Mouse (Mus musculus): Measurements from ENCODE around the gene Cd209f. TPM values are rescaled to one million over a fixed set of nuclear protein-coding genes. Genes with fewer than 3 reads are reported as not detected.
"Not testable (repeated sequence)": the region's sequence is repeated elsewhere in the genome, so short reads cannot be mapped to it uniquely, and the experiment has no call there.

Gene Cd209f
- polyA plus RNA-seq (2016; fragmentation: Nextera tagmentation; extraction: Ambion mirVana), result not detected in 2 replicates

DNA sequence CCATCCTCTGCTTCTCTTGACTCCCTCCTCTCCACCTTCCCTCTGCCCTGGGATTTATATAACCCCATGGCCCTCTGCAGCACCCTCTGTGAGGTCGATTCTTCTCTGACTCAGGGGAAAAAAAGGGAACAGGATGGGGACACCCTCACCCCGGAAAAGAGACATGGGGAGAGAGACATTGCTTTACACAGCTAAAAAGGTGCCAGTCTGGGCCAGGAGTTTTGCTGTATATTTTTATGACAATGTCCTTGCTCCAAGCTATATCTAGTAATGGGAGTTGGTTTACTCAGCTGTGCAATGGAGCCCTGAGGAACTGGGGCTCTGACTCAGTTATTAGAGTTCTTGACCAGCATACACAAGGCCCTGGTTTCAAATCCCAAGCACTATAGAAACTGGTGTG, at the start of gene Cd209f:
TSS of gene Cd209f (minus strand) at position 101 of the 400 bp plus-strand sequence.
- H3K27ac ChIP-seq (ENCODE audit: poor library complexity, severe bottlenecking); ATAC-seq (ENCODE audit: insufficient number of reproducible peaks, low FRiP score); H3K9ac ChIP-seq; H3K4me1 ChIP-seq (replicated peaks); H3K4me3 ChIP-seq; H3K36me3 ChIP-seq; H3K27me3 ChIP-seq (replicated peaks); H3K4me2 ChIP-seq; H3K9me3 ChIP-seq (replicated peaks): not testable (repeated sequence)
- 47% methylated on average over 2 of the region's 2 CpGs for WGBS

DNA sequence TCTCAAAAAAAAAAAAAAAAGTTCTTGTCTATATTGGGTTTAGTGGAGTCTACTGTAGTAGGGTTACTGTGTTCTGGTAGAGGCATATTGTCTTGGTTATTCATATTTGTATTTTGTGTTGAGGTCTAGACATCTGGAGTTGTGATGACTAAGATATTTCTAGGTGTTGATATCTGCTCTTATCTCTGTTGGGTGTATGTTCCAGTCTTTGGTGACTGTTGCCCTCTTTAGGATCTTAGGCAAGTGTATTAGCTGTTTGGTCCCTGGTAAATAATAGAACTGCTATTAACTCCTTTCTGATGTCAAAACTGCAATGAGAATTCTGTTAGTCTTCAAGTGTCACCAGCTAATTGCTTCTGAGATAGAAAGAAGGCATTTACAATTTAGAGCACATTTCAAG, 49.2 kb upstream of the Cd209f start:
- H3K4me2 ChIP-seq, result no peak overlapping the region
- no peak overlapping the region for H3K27ac ChIP-seq (ENCODE audit: poor library complexity, severe bottlenecking)
- no peak for ATAC-seq (ENCODE audit: insufficient number of reproducible peaks, low FRiP score)
- peaks cover 5% of the 10 kb centered on the region for H3K9me3 ChIP-seq (replicated peaks)
- no peak overlapping the region for H3K9ac ChIP-seq
- H3K27me3 ChIP-seq (replicated peaks), result no peaks in the 10 kb centered on the region
- no peaks in the 10 kb centered on the region for H3K4me1 ChIP-seq (replicated peaks)
- H3K4me3 ChIP-seq, result no peak overlapping the region
- no peaks in the 10 kb centered on the region for H3K36me3 ChIP-seq

DNA sequence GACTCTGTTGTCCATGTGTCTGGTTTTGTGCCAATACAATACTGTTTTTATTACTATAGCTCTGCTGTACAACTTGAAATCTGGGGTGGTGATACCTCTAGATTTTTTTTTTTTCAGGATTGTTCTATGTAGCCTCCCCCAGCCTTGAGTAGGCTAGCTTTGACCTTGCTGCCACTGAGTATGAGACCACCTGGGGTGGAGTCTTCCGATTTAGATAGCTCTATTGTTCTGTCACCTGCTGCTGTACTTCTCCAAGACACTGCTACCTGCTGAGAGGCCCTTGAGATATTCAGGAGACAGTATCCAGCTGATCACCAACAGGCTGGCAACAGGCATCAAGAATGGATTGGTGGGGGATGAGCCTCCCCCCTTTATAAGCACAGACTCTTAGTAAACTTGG, 41.6 kb upstream of the Cd209f start:
- Histone ChIP-seq H3K4me2 (no peak overlapping the region), H3K9ac (no peak overlapping the region), H3K36me3 (no peaks in the 10 kb centered on the region), H3K4me3 (no peak overlapping the region), H3K27ac (ENCODE audit: poor library complexity, severe bottlenecking) (no peak overlapping the region), H3K4me1 (replicated peaks) (no peaks in the 10 kb centered on the region), H3K9me3 (replicated peaks) (peaks cover 8% of the 10 kb centered on the region), H3K27me3 (replicated peaks) (no peaks in the 10 kb centered on the region)
- 22% methylated on average over 1 of the region's 1 CpGs for WGBS
- no peak for ATAC-seq (ENCODE audit: insufficient number of reproducible peaks, low FRiP score)

GRCm38 (mm10) chr8:4141721-4142120, 36.1 kb upstream of the Cd209f start:
- H3K9ac ChIP-seq, result no peak overlapping the region

GRCm38 (mm10) chr8:4139660-4140646, 34.3 kb upstream of the Cd209f start:
- Histone ChIP-seq H3K4me2 (peak overlapping the region; percentile 30; the same call in 1 of the 2 replicates), H3K27me3 (replicated peaks) (peaks cover 11% of the 10 kb centered on the region), H3K9me3 (replicated peaks) (no peaks in the 10 kb centered on the region), H3K9ac (no peak overlapping the region), H3K4me3 (no peak overlapping the region), H3K27ac (ENCODE audit: poor library complexity, severe bottlenecking) (no peak overlapping the region), H3K4me1 (replicated peaks) (no peaks in the 10 kb centered on the region), H3K36me3 (no peaks in the 10 kb centered on the region)
- WGBS, result 8% methylated on average over 12 of the region's 12 CpGs
- ATAC-seq (ENCODE audit: insufficient number of reproducible peaks, low FRiP score), result peak; percentile 39; the same call in 1 of the 2 replicates

More at GRCm38 (mm10) chr8:4141721-4142120, 36.1 kb upstream of the Cd209f start:
- Histone ChIP-seq H3K4me3 (no peak overlapping the region), H3K36me3 (no peaks in the 10 kb centered on the region), H3K4me2 (no peak overlapping the region), H3K9me3 (replicated peaks) (no peaks in the 10 kb centered on the region), H3K4me1 (replicated peaks) (no peaks in the 10 kb centered on the region), H3K27me3 (replicated peaks) (peaks cover 11% of the 10 kb centered on the region), H3K27ac (ENCODE audit: poor library complexity, severe bottlenecking) (no peak overlapping the region)
- ATAC-seq (ENCODE audit: insufficient number of reproducible peaks, low FRiP score), result no peak
- WGBS, result 57% methylated on average over 3 of the region's 3 CpGs

DNA sequence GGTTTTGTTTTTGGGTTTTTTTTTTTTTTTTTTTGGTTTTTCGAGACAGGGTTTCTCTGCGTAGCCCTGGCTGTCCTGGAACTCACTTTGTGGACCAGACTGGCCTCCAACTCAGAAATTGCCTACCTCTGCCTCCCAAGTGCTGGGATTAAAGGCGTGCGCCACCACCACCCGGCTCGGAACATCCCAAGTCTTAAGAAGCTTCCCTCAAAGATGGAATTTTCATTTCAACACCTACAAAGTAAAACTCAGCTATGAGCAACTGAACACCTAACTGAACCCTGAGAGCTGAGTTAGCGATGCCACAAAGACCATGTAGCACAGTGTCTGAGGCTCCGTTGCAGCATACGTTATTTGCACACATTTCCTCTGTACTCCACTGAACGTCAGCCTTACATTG, 28.2 kb upstream of the Cd209f start, which contains the start of gene Cd209g:
TSS of gene Cd209g (plus strand) at position 301 of the 400 bp plus-strand sequence.
- 90% methylated on average over 10 of the region's 10 CpGs for WGBS
- H3K9me3 ChIP-seq (replicated peaks), result no peaks in the 10 kb centered on the region
- no peak for ATAC-seq (ENCODE audit: insufficient number of reproducible peaks, low FRiP score)
- no peaks in the 10 kb centered on the region for H3K4me1 ChIP-seq (replicated peaks)
- H3K27me3 ChIP-seq (replicated peaks), result peaks cover 4% of the 10 kb centered on the region
- no peak within 1 kb of the TSS for H3K27ac ChIP-seq (ENCODE audit: poor library complexity, severe bottlenecking)
- H3K36me3 ChIP-seq, result no peaks in the 10 kb centered on the region
- H3K4me3 ChIP-seq, result no peak within 1 kb of the TSS
- no peak within 1 kb of the TSS for H3K4me2 ChIP-seq
- H3K9ac ChIP-seq, result no peak within 1 kb of the TSS

GRCm38 (mm10) chr8:4088514-4088913, 17.1 kb downstream of the Cd209f start:
- not testable (repeated sequence) for H3K4me1 ChIP-seq (replicated peaks); H3K36me3 ChIP-seq; H3K9ac ChIP-seq; ATAC-seq (ENCODE audit: insufficient number of reproducible peaks, low FRiP score); H3K27ac ChIP-seq (ENCODE audit: poor library complexity, severe bottlenecking); H3K4me3 ChIP-seq; H3K4me2 ChIP-seq; H3K27me3 ChIP-seq (replicated peaks)
- peaks cover 11% of the 10 kb centered on the region for H3K9me3 ChIP-seq (replicated peaks)
- WGBS, result 77% methylated on average over 3 of the region's 3 CpGs

DNA sequence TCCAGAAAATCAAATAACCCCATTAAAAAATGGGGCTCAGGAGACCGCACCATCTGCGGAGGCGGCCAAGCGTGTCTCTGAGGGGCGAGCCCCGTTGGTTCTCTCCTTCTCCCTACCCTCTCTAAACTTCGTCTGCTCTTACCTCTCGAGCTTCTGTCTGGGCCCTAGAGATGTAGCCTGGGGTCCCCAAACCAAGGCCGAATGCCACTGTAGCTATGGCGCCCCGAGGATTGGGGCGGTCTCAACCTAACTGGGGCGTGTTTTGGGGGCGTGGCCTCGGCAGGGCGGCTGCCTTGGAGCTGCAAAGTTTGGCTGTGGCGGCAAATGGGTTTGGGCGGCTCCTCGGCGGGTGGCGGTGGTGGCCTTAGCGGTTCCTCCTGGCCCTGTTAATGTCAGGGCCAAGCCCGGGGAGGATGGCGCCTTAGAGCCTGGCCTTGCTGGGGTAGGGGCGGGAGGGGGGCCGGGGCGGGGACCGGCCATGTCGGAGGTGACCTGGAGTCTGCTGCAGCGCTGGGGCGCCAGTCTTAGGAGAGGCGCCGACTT, 18.4 kb downstream of the Cd209f start:
- not testable (repeated sequence) for H3K27ac ChIP-seq (ENCODE audit: poor library complexity, severe bottlenecking); H3K27me3 ChIP-seq (replicated peaks); H3K36me3 ChIP-seq; H3K4me1 ChIP-seq (replicated peaks); ATAC-seq (ENCODE audit: insufficient number of reproducible peaks, low FRiP score); H3K9ac ChIP-seq
- 39% methylated on average over 32 of the region's 33 CpGs for WGBS
- H3K4me3 ChIP-seq, result 0 out of 2 replicates have a peak overlapping the region, but pooled peaks have one; percentile 6
- peaks cover 13% of the 10 kb centered on the region for H3K9me3 ChIP-seq (replicated peaks)
- H3K4me2 ChIP-seq, result 0 out of 2 replicates have a peak overlapping the region, but pooled peaks have one; percentile 16

Other genes starting within 250 kb of the Cd209f start
- gene Cd209d, start 227.3 kb downstream of the Cd209f start, polyA plus RNA-seq (2016; fragmentation: Nextera tagmentation; extraction: Ambion mirVana), result not detected in 2 replicates
- gene Cd209b, start 179.0 kb downstream of the Cd209f start, polyA plus RNA-seq (2016; fragmentation: Nextera tagmentation; extraction: Ambion mirVana), result not detected in 2 replicates
- 0.35 and 0.38 TPM in 2 replicates for gene Cd209c, start 151.1 kb downstream of the Cd209f start, polyA plus RNA-seq (2016; fragmentation: Nextera tagmentation; extraction: Ambion mirVana)
- not detected in 2 replicates for gene Cd209g, start 28.3 kb upstream of the Cd209f start, polyA plus RNA-seq (2016; fragmentation: Nextera tagmentation; extraction: Ambion mirVana)
- 15.2 and 18.4 TPM in 2 replicates for gene Evi5l, start 60.7 kb upstream of the Cd209f start, polyA plus RNA-seq (2016; fragmentation: Nextera tagmentation; extraction: Ambion mirVana)
- 0.18 and 0.24 TPM in 2 replicates for gene Prr36, start 111.6 kb upstream of the Cd209f start, polyA plus RNA-seq (2016; fragmentation: Nextera tagmentation; extraction: Ambion mirVana)
- 0.28 TPM in 1 of 2 replicates, not detected in the other for gene Lrrc8e, start 121.0 kb upstream of the Cd209f start, polyA plus RNA-seq (2016; fragmentation: Nextera tagmentation; extraction: Ambion mirVana)
- gene Map2k7, start 132.9 kb upstream of the Cd209f start, polyA plus RNA-seq (2016; fragmentation: Nextera tagmentation; extraction: Ambion mirVana), result 28.7 and 32.2 TPM in 2 replicates
- gene Gm49320, start 133.0 kb upstream of the Cd209f start, polyA plus RNA-seq (2016; fragmentation: Nextera tagmentation; extraction: Ambion mirVana), result 0.58 TPM in 1 of 2 replicates, not detected in the other
- gene Tgfbr3l, start 142.4 kb upstream of the Cd209f start, polyA plus RNA-seq (2016; fragmentation: Nextera tagmentation; extraction: Ambion mirVana), result 3.1 and 4.6 TPM in 2 replicates
- gene Snapc2, start 147.2 kb upstream of the Cd209f start, polyA plus RNA-seq (2016; fragmentation: Nextera tagmentation; extraction: Ambion mirVana), result 41.0 and 41.5 TPM in 2 replicates
- 36.1 and 36.2 TPM in 2 replicates for gene Ctxn1, start 153.4 kb upstream of the Cd209f start, polyA plus RNA-seq (2016; fragmentation: Nextera tagmentation; extraction: Ambion mirVana)
- gene Timm44, start 170.1 kb upstream of the Cd209f start, polyA plus RNA-seq (2016; fragmentation: Nextera tagmentation; extraction: Ambion mirVana), result 59.0 and 66.8 TPM in 2 replicates
- 12.2 and 14.0 TPM in 2 replicates for gene Ccl25, start 219.4 kb upstream of the Cd209f start, polyA plus RNA-seq (2016; fragmentation: Nextera tagmentation; extraction: Ambion mirVana)
- gene Elavl1, start 219.6 kb upstream of the Cd209f start, polyA plus RNA-seq (2016; fragmentation: Nextera tagmentation; extraction: Ambion mirVana), result 211 and 217 TPM in 2 replicates

All from heart, embryonic 12.5 days (tissue).